Mouse (Mus musculus): ENCODE results near the gene Cspg4. TPM values are rescaled to one million over a fixed set of nuclear protein-coding genes. Genes with fewer than 3 reads are reported as not detected.

Cspg4 gene
- polyA plus RNA-seq, 1 experiment from 2014 or later, result 0.62 TPM

DNA sequence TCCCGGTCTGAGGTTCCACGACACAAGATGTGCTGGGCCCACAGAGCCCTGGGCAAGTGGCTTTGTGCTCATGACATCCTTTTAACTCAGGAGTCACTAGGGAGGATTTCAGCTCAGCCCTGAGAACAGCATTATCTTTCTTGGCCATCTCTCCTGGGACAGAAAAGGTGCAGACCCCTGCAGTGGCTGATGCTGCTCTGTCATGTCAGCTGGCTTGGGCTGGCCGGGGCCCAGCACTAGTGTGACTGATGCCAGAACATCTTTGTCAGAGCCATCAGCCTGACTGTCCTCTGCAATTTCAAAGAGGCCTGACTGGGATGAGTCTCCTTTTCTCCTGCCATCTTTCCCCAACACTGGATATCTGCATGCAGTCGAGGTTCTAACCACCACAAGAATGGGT lies 17.4 kb downstream of the Cspg4 start:
- H3K9me3 ChIP-seq (replicated peaks), result no peaks in the 10 kb centered on the region
- no peak overlapping the region for H3K4me2 ChIP-seq
- H3K4me1 ChIP-seq, result no peaks in the 10 kb centered on the region
- no peaks in the 10 kb centered on the region for H3K36me3 ChIP-seq
- H3K4me3 ChIP-seq, result no peak overlapping the region
- H3K27ac ChIP-seq, result no peak overlapping the region
- 49% methylated on average over 4 of the region's 4 CpGs for WGBS (ENCODE audit: insufficient replicate concordance)
- no peak for ATAC-seq
- no peak overlapping the region for H3K9ac ChIP-seq
- H3K27me3 ChIP-seq (replicated peaks), result no peaks in the 10 kb centered on the region; the same call in 1 of the 2 replicates

DNA sequence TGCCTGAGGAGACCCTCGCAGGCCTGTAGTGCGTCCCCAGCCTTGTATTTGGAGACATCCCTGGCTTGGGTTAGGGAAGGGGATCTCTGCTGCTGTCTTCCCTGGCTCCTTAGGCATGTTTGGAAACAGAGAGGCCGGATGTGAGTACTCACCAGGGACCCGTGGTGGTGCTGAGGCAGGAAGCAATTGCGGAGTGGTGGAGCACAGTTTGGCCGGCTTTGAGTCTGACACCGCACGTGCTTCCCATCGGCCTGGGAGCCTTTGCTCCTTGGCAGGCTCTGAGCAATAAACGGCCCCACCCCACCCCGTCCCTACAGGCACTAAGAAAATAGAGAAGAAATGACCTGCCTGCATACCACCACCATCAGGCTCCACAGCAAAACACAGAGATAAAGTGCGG lies 18.0 kb downstream of the Cspg4 start:
- Histone ChIP-seq H3K4me1 (no peaks in the 10 kb centered on the region), H3K4me2 (no peak overlapping the region), H3K36me3 (no peaks in the 10 kb centered on the region), H3K9me3 (replicated peaks) (no peaks in the 10 kb centered on the region), H3K27ac (no peak overlapping the region), H3K9ac (no peak overlapping the region), H3K27me3 (replicated peaks) (no peaks in the 10 kb centered on the region; the same call in 1 of the 2 replicates), H3K4me3 (no peak overlapping the region)
- WGBS (ENCODE audit: insufficient replicate concordance), result 47% methylated on average over 12 of the region's 12 CpGs
- no peak for ATAC-seq

DNA sequence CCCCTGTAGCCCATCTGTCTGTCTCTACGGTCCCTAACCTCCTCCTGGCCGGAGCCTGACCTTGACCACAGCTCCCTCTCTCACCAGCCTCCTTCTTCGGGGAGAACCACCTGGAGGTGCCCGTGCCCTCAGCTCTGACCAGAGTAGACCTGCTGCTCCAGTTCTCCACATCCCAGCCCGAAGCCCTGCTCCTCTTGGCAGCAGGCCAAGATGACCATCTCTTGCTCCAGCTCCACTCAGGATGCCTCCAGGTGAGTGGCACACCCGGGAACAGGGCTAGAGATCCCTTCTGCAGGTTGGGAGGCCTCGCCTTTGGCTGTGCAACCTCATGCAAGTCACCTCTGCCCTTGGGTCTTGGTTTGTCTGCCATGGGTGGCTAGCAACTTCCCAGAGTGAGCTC lies 18.6 kb downstream of the Cspg4 start:
- no peaks in the 10 kb centered on the region for H3K36me3 ChIP-seq
- no peak for ATAC-seq
- no peak overlapping the region for H3K4me3 ChIP-seq
- no peaks in the 10 kb centered on the region for H3K9me3 ChIP-seq (replicated peaks)
- no peaks in the 10 kb centered on the region for H3K4me1 ChIP-seq
- H3K9ac ChIP-seq, result no peak overlapping the region
- 67% methylated on average over 7 of the region's 7 CpGs for WGBS (ENCODE audit: insufficient replicate concordance)
- no peaks in the 10 kb centered on the region; the same call in 1 of the 2 replicates for H3K27me3 ChIP-seq (replicated peaks)
- no peak overlapping the region for H3K4me2 ChIP-seq
- no peak overlapping the region for H3K27ac ChIP-seq

DNA sequence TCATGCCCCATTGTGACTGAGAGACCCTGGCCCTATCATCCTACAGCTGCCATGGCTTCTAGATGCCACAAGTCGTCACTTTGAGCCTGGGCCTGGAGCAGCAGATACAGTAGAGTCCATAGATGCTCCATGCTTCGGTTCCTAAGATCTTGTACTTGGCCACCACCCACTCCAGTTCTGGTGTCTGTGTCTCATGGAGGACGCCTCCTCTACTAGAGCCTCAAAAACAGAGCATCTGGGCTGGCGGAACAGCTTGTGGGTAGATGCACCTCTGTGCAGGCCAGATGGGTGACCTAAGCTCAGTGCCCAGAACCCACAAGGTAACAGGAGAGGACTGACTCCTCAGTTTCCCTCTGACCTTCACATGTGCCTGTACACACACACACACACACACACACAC lies 19.5 kb downstream of the Cspg4 start:
- Histone ChIP-seq H3K9ac (no peak overlapping the region), H3K4me1 (no peaks in the 10 kb centered on the region), H3K4me2 (no peak overlapping the region), H3K27ac (no peak overlapping the region), H3K36me3 (no peaks in the 10 kb centered on the region), H3K9me3 (replicated peaks) (no peaks in the 10 kb centered on the region), H3K4me3 (no peak overlapping the region), H3K27me3 (replicated peaks) (no peaks in the 10 kb centered on the region; the same call in 1 of the 2 replicates)
- ATAC-seq, result no peak
- 50% methylated on average over 4 of the region's 4 CpGs for WGBS (ENCODE audit: insufficient replicate concordance)

DNA sequence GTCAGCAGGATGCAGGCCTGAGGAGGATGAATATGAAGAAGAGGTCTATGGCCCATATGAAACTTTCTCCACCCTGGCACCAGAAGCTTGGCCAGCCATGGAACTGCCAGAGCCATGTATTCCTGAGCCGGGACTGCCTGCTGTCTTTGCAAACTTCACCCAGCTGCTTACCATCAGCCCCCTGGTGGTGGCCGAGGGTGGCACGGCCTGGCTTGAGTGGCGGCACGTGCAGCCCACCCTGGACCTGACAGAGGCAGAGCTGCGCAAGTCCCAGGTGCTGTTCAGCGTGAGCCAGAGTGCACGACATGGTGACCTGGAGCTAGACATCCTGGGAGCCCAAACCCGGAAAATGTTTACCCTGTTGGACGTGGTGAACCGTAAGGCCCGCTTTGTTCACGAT lies 21.3 kb downstream of the Cspg4 start:
- H3K9me3 ChIP-seq (replicated peaks), result no peaks in the 10 kb centered on the region
- H3K4me3 ChIP-seq, result no peak overlapping the region
- no peak overlapping the region for H3K9ac ChIP-seq
- peaks cover 5% of the 10 kb centered on the region; the same call in 1 of the 2 replicates for H3K27me3 ChIP-seq (replicated peaks)
- no peak for ATAC-seq
- H3K4me1 ChIP-seq, result peaks cover 6% of the 10 kb centered on the region; the same call in 1 of the 2 replicates
- no peak overlapping the region for H3K27ac ChIP-seq
- H3K36me3 ChIP-seq, result no peaks in the 10 kb centered on the region
- H3K4me2 ChIP-seq, result no peak overlapping the region
- 56% methylated on average over 13 of the region's 13 CpGs for WGBS (ENCODE audit: insufficient replicate concordance)

DNA sequence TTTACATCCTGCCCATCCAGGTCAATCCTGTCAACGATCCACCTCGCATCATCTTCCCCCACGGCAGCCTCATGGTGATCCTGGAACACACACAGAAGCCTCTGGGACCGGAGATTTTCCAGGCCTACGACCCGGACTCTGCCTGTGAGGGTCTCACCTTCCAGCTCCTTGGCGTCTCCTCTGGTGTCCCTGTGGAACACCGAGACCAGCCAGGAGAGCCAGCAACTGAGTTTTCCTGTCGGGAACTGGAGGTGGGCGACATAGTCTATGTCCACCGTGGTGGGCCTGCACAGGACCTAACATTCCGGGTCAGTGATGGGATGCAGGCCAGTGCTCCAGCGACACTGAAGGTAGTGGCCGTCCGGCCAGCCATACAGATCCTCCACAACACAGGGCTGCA lies 21.8 kb downstream of the Cspg4 start:
- H3K4me2 ChIP-seq, result no peak overlapping the region
- no peak overlapping the region for H3K4me3 ChIP-seq
- no peaks in the 10 kb centered on the region for H3K36me3 ChIP-seq
- peaks cover 6% of the 10 kb centered on the region; the same call in 1 of the 2 replicates for H3K4me1 ChIP-seq
- no peak overlapping the region for H3K9ac ChIP-seq
- no peaks in the 10 kb centered on the region for H3K9me3 ChIP-seq (replicated peaks)
- peaks cover 5% of the 10 kb centered on the region; the same call in 1 of the 2 replicates for H3K27me3 ChIP-seq (replicated peaks)
- ATAC-seq, result no peak
- H3K27ac ChIP-seq, result no peak overlapping the region
- WGBS (ENCODE audit: insufficient replicate concordance), result 75% methylated on average over 15 of the region's 15 CpGs

DNA sequence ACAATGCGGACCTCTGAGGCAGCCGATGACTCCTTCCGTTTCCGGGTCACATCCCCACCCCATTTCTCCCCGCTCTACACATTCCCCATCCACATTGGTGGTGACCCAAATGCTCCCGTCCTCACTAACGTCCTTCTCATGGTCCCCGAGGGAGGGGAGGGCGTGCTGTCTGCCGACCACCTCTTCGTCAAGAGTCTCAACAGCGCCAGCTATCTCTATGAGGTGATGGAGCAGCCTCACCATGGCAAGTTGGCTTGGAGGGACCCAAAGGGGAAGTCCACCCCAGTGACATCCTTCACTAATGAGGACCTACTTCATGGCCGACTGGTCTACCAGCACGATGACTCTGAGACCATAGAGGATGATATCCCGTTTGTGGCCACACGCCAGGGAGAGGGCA lies 22.7 kb downstream of the Cspg4 start:
- H3K9ac ChIP-seq, result no peak overlapping the region
- WGBS (ENCODE audit: insufficient replicate concordance), result 81% methylated on average over 16 of the region's 16 CpGs
- ATAC-seq, result no peak
- peaks cover 10% of the 10 kb centered on the region; the same call in 1 of the 2 replicates for H3K4me1 ChIP-seq
- H3K9me3 ChIP-seq (replicated peaks), result no peaks in the 10 kb centered on the region
- no peak overlapping the region for H3K4me2 ChIP-seq
- H3K27ac ChIP-seq, result no peak overlapping the region
- no peaks in the 10 kb centered on the region for H3K36me3 ChIP-seq
- peaks cover 5% of the 10 kb centered on the region; the same call in 1 of the 2 replicates for H3K27me3 ChIP-seq (replicated peaks)
- H3K4me3 ChIP-seq, result no peak overlapping the region

DNA sequence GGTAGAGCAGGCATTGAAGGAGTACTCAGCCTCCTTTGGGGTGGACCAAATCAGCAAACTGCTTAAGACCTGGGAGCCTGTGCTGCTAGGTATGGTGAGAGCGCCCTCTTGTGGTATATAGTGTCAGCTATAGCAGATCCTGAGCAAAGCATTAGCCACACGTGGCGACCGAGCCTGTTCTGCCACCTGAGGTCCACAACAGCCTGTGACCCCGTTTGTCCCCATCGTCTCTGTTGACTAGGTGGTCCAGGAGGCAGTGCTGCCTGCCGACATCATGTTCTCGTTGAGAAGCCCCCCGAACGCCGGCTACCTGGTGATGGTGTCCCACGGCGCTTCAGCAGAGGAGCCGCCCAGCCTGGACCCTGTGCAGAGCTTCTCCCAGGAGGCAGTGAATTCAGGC lies 25.0 kb downstream of the Cspg4 start:
- Histone ChIP-seq H3K4me1 (peaks cover 10% of the 10 kb centered on the region; the same call in 1 of the 2 replicates), H3K9ac (no peak overlapping the region), H3K27me3 (replicated peaks) (peaks cover 5% of the 10 kb centered on the region; the same call in 1 of the 2 replicates), H3K36me3 (no peaks in the 10 kb centered on the region), H3K9me3 (replicated peaks) (no peaks in the 10 kb centered on the region), H3K4me2 (peak overlapping the region; percentile 51), H3K27ac (no peak overlapping the region), H3K4me3 (no peak overlapping the region)
- 10% methylated on average over 14 of the region's 14 CpGs for WGBS (ENCODE audit: insufficient replicate concordance)
- ATAC-seq, result peak; percentile 40; the same call in 1 of the 2 replicates

DNA sequence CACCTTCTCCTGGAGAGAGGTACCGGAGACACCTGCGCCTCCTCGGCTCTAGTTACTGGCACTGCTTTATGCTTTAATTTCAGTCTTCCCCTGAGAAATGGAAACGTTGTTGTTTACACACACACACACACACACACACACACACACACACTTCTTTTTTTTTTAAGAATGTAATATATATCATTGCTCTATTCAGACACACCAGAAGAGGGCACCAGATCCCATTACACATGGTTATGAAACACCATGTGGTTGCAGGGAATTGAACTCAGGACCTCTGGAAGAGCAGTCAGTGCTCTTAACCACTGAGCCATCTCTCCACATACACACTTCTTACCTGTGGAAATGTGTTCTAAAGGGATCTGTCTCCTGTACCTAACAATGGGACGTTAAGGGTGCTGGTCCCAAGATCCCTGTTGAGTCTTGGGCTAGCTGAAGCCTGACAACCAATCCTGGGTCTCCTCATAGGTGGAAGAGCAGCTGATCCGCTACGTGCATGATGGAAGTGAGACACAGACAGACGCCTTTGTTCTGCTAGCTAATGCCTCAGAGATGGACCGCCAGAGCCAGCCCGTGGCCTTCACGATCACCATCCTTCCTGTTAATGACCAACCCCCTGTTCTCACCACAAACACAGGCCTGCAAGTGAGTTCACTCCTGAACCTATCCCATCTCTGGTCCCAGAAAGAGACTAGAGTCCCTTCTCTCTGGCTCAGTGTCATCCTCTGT lies 25.9 kb downstream of the Cspg4 start:
- Histone ChIP-seq H3K36me3 (no peaks in the 10 kb centered on the region), H3K4me2 (0 out of 2 replicates have a peak overlapping the region, but pooled peaks have one; percentile 51), H3K27me3 (replicated peaks) (peaks cover 7% of the 10 kb centered on the region; the same call in 1 of the 2 replicates), H3K4me3 (no peak overlapping the region), H3K9ac (no peak overlapping the region), H3K9me3 (replicated peaks) (no peaks in the 10 kb centered on the region), H3K4me1 (peaks cover 10% of the 10 kb centered on the region; the same call in 1 of the 2 replicates), H3K27ac (no peak overlapping the region)
- 48% methylated on average over 11 of the region's 11 CpGs for WGBS (ENCODE audit: insufficient replicate concordance)
- no peak for ATAC-seq

DNA sequence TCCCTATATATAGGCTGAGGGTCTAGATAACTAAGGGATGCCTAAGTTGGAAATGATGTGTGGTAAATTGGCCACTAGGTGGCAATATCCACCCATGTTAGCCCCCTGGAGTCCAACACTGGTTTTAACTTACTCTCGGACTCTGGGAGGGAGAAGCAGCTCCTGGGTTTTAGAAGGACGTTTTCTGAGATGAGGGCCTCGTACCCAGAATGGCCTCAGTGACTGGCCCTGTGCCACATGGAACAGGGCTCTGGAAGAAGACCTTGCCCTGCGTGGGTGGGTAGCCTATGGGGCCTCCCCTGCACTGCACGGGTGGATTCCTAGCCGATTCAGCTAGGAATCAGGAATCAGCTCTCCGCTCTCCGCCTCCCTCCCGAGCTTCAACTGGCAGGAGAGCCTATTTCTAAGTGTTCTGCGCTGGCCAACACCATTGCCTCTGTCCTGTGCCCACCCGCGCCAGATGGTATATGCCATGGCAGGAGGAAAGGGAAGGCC lies 26.7 kb downstream of the Cspg4 start:
- H3K27ac ChIP-seq, result no peak overlapping the region
- ATAC-seq, result no peak
- peak overlapping the region; percentile 40 for H3K4me2 ChIP-seq

DNA sequence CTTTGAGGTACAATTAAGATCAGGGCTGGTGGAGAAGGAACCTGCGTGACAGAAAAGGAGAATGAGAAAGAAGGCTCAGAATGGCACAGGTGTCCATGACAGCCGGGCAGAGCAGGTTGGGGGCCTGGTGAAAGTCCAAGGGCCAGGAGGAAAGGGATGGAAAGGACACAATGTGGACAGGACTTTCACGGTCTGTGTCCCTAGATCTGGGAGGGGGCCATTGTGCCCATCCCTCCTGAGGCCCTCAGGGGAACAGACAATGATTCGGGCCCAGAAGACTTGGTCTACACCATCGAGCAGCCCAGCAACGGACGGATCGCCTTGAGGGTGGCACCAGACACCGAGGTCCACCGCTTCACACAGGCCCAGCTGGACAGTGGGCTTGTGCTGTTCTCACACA lies 27.3 kb downstream of the Cspg4 start:
- no peak for ATAC-seq
- Histone ChIP-seq H3K27ac (no peak overlapping the region), H3K36me3 (no peaks in the 10 kb centered on the region), H3K9me3 (replicated peaks) (no peaks in the 10 kb centered on the region), H3K9ac (no peak overlapping the region), H3K4me1 (peaks cover 10% of the 10 kb centered on the region; the same call in 1 of the 2 replicates), H3K4me3 (no peak overlapping the region), H3K27me3 (replicated peaks) (peaks cover 11% of the 10 kb centered on the region; the same call in 1 of the 2 replicates), H3K4me2 (no peak overlapping the region)
- 68% methylated on average over 10 of the region's 10 CpGs for WGBS (ENCODE audit: insufficient replicate concordance)

More for the DNA sequence above, 26.7 kb downstream of the Cspg4 start:
- H3K9me3 ChIP-seq (replicated peaks), result no peaks in the 10 kb centered on the region
- no peak overlapping the region for H3K4me3 ChIP-seq
- WGBS (ENCODE audit: insufficient replicate concordance), result 37% methylated on average over 12 of the region's 12 CpGs
- H3K4me1 ChIP-seq, result peaks cover 10% of the 10 kb centered on the region; the same call in 1 of the 2 replicates
- peaks cover 11% of the 10 kb centered on the region; the same call in 1 of the 2 replicates for H3K27me3 ChIP-seq (replicated peaks)
- H3K36me3 ChIP-seq, result no peaks in the 10 kb centered on the region
- H3K9ac ChIP-seq, result no peak overlapping the region

DNA sequence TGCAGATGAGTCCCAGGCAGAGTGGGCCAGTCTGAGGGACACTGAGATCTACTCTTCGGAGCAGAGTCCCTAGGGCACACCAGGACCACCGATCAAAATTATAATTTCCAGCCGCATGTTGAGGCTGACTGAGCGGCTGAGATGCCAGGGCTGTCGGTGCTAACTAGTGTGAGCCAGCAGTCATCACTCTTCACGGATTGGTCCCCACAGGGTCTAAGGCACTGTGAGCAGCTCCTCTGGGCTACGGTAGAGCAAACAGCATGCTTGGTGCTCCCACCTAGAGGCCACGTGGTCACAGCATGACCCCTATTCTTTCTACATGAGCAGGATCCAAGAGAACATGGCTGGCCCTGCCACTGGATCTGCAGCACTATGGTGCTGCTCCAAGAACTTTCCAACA lies 28.5 kb downstream of the Cspg4 start:
- peaks cover 10% of the 10 kb centered on the region; the same call in 1 of the 2 replicates for H3K4me1 ChIP-seq
- H3K4me2 ChIP-seq, result no peak overlapping the region
- 57% methylated on average over 8 of the region's 8 CpGs for WGBS (ENCODE audit: insufficient replicate concordance)
- no peak overlapping the region for H3K27ac ChIP-seq
- no peaks in the 10 kb centered on the region for H3K36me3 ChIP-seq
- H3K9me3 ChIP-seq (replicated peaks), result no peaks in the 10 kb centered on the region
- H3K27me3 ChIP-seq (replicated peaks), result peaks cover 11% of the 10 kb centered on the region; the same call in 1 of the 2 replicates
- no peak overlapping the region for H3K4me3 ChIP-seq
- no peak overlapping the region for H3K9ac ChIP-seq
- ATAC-seq, result no peak

All from liver, embryonic 12.5 days (tissue).